Mouse (Mus musculus) gastrocnemius, postnatal 36 days (tissue): ENCODE measurements at regions not wholly inside any gene's neighbourhood (a gene's known extent, or its start where the extent isn't known, plus 50 kb on each side); places are given as distances from the start of the nearest gene placed in this dataset.

Experiments
- DNase-seq, 2 experiments: peaks; one replicate each; pipeline ENCODE4 v3.0.0; 2022
- intact Hi-C: fragments of 180-260 bp; cut with DNase I; formaldehyde crosslinking; loops from one replicate; pipeline ENCODE4 v1.15.1; 2025

DNA sequence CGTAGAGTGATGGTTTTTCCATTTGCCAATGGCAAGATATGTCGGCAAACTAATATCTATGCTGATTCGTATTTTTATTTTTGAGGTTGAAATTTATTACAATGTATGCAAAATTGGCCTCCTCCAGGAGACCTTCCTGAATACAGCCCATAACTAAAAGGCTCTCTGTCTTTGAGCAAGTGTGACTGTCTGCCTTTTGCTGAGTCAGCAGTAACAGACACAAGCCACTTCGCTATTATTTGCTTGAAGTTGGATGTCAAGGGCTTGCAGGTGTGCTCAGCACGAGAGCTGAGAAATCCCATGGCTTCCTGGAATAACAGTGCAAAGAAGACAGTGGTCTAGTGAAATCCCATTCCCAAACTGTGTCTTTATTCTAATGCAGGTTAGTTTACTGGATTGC is 56.9 kb downstream of the Dmrt2 start:
- intact Hi-C loops = no loop called here
- no peak for DNase-seq

DNA sequence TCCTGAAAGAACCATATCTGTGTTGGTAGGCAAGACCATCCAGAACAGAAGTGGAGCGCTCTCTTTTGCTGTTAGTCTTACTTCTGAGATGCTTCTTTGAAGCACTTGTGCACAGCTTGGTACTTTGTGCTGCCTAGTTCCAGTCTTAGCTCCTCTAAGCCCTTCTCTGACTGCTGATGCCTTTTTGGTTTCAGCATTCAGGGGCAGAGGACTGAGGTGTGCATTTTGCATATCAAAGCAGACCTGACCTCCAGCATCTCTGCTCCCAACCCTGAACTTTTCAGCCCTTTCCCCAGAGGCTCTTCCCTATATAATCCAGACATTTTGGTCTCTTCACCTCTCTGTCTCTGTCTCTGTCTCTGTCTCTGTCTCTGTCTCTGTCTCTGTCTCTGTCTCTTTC is 57.4 kb downstream of the Dmrt2 start:
- intact Hi-C loops = no loop called here

DNA sequence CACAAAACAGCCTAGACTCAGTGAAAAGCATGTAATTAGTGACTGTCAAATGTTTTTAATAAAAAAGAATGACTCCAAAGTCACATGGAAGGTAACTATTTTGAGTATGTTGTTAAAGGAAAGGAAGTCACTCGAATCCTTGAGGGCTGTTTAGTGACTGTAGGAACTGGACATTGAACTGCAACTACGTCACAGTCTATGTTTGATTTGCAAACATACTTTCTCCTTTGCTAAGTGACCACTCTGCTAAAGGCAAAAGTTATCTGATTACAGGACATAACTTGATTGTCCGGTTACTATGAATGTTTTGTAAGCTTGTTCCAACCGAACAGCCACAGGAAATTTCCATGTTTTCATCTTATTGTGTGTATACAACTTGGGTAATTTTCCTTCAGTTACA is 106.2 kb downstream of the Dmrt2 start:
- intact Hi-C loops = no loop called here
- no peak for DNase-seq

More for the DNA sequence above, 57.4 kb downstream of the Dmrt2 start:
- no peak for DNase-seq

DNA sequence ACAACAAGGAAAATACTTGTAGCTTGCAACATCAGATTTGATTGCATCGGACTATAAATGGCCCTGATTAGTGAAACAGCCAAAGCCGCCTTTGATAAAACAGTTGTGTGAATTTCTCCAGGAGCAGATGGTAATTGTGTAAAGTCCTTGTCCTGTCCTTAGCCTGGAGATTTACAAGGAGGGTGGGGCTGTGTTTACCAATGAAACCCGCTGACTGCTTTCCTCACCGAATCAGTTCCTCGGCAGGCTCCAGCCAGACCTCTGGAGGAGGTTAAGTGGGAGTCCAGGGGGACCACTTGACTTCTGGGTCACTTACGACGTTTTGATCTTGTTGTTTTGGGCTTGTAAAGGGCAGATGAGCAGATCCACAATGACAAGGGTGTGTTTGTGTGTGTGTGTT is 107.1 kb downstream of the Dmrt2 start:
- intact Hi-C loops = no loop called here
- no peak for DNase-seq

DNA sequence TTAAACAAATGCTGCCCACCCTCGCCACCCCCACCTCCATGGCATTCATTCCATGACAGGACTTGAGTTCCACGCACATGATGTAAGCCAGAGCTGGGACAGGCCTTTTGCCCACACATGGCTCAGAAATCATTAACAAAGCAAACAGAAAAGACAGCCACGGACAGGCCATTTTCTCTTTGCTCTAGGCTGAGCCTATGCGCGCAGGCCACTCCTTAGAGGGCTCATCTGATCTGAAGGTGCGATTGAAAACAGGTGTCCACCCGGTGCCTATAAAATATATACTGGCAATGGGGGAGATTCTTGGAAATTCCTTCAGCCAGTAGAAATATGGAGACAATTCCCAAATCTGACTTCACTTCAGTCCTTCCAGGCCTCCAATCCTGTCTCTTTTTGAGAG is 109.1 kb downstream of the Dmrt2 start:
- intact Hi-C loops = no loop called here

DNA sequence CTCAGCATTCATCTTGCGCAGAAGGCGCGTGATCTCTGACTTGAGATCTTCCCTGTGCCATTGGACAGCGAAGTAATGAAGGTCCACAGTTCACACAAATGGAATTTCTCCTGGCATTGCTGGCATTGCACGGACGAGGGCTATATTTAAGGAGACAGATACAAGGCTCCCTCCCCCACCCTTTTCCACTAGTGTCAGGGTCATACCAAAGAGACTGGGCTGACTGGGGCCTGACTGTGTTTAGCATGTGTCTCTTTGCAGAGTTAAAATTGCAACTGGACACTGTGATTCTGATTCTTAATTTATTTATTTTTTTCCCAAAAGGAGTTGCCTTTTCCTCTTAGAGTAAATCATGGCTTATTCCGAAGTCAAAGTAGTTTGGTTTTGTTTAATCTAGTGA is 130.5 kb downstream of the Dmrt2 start:
- intact Hi-C loops = no loop called here
- DNase-seq = no peak

More for the DNA sequence above, 109.1 kb downstream of the Dmrt2 start:
- no peak for DNase-seq

DNA sequence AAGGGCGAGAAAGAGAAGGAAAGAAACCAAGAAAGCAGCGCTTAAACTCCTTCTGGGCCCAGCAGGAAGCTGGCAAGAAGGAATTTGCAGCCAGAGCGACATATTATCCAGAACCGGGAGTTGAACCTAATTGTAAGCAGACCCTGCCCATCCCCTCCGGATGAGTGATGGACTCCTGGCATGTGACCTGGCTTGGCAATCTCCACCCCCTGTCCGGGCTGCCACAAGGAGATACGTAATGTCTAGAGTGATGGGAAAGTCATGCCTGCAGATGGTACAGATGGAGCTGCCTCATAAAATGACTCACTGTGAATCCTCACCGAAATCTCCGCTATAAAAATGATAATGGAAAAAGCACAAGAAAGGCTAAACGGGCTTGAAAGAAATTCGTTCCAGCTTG is 133.1 kb downstream of the Dmrt2 start:
- DNase-seq = peak in 1 of 2 experiments; percentile 22
- intact Hi-C loops = no loop called here

DNA sequence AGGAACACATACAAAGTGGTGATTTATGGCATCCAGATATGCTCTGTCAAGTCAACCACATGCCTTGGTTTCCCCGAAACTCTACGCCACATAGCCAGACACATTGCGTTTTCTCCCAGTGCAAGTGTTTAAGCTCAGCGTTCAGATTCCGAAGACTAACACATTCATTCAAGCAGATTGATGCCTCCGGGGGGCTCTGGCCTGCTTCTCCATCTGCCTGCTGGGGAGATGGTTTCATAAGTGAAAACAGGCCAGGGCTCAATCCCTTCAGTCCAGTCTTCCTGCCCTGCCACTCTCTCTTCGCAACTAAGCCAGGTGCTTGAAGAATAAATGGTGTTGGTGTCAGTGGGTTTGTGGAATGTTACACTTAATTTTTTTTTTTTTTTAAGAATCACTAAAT is 141.4 kb downstream of the Dmrt2 start:
- DNase-seq = no peak
- intact Hi-C loops = no loop called here

DNA sequence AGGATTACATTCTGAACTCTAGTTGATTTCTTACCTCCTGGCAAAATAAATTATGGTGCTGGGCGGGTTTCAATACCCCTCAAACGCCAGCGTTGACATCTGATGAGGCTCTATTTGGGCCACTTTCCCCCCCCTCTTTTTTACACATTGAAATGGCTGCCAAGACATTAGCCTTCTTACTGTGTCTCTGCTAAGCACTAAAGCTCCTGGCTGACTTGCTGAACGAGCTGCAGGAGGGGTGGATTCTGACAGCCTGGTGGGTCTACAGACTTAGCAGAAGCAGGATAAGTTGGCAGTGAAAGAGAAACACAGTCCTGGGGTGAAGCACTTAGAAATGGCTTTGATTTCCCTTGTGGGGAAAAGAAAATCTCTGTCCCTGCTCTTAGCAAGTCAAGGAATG is 172.9 kb downstream of the Dmrt2 start:
- intact Hi-C loops = no loop called here
- DNase-seq = no peak

DNA sequence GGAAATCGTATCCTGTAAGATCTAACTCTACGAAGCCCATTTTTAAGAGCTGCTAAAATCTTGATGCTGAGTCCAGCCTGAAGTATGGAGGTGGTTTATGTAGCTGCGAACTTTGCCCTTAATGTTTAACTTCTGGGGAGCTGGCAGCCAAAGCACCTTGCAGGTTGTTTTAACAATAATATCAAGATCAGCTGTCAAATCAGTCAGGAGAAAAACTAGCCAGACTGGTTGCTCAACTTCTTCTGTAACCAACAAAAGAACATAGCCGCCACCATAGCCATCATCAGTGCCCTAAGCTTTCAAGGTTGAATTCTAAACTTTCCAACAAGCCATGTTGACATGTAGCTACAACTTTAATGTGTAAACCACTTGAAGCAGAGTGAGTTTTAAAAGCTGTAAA is 184.1 kb downstream of the Dmrt2 start:
- intact Hi-C loops = no loop called here
- DNase-seq = no peak

DNA sequence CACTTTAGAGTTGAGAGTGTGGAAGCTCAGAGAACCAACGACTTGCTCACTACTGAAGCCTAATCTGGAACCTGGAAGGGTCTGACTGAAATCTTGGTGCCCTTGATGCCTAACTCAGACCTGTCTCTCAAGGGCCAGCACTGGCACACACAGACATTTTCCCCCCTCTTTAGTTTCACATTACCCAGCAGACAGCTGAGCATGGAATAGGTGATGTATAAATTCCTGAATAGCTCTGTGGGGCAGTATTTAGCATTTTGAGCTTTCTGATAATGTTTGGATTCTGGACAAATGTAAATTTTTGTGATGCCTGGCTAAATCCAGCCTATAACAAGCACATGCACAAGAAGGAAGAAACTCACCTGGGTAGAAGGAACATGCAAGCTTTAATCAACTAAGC is 191.1 kb downstream of the Dmrt2 start:
- no peak for DNase-seq
- intact Hi-C loops = no loop called here

DNA sequence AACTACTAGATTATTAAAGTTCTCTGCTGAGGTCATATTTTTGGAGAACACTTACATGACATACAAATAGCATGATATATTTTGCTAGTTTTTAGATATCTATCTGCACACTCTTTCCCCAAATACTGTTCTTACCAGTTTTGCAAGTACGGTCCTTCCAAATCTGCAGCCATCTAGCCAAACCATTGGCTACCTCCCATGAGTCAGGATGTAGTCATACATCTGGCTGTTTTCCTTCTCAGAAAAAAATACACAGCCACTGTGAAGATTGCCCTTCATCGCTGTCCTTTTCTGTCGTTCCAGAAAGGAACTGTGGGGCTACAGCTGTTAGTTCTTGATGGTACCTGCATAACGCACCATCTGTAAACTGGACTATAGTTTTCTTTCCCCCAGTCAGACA is 234.5 kb downstream of the Dmrt2 start:
- DNase-seq = peak in 1 of 2 experiments; percentile 6
- intact Hi-C loops = no loop called here

DNA sequence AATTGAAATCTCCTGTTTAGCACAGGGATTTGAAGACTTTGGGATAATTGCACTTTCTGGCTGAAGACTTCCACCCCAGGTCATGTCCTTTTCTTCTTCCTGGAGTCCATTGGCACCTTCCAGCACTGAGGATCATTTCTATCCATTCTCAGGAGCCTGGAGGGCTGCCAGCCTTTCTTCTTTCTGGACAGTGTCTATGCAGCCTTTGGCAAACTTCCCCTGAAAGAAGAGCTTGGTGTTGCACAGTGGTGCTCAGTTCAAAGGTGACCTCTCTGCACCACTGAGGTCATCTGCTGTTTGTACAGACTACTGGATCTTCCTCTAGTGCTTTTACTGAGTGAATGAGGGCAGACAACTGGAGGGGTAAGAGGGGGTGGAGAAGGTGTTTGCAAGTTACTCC is 249.8 kb downstream of the Dmrt2 start:
- DNase-seq = peak in 1 of 2 experiments; percentile 6
- intact Hi-C loops = no loop called here

DNA sequence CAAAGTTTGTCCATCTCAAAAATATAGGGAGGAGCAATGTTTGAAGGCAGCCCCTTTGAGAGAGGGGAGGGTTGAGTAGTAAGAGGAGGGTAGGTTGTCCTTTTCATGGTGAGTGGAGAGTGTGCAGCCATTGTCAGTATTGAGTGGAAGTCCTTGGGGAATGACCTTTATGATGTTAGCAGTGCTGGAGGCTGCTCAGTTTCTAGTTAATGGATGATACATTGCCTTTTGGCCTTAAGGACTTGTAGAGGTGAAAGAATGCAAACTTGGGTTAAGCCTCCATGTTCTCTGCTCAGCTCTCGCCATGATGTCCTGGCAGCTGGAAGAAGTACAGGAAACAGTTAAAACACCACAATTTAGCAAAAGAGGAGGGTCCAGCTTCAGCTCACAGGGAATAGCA is 250.6 kb downstream of the Dmrt2 start:
- intact Hi-C loops = no loop called here
- no peak for DNase-seq

DNA sequence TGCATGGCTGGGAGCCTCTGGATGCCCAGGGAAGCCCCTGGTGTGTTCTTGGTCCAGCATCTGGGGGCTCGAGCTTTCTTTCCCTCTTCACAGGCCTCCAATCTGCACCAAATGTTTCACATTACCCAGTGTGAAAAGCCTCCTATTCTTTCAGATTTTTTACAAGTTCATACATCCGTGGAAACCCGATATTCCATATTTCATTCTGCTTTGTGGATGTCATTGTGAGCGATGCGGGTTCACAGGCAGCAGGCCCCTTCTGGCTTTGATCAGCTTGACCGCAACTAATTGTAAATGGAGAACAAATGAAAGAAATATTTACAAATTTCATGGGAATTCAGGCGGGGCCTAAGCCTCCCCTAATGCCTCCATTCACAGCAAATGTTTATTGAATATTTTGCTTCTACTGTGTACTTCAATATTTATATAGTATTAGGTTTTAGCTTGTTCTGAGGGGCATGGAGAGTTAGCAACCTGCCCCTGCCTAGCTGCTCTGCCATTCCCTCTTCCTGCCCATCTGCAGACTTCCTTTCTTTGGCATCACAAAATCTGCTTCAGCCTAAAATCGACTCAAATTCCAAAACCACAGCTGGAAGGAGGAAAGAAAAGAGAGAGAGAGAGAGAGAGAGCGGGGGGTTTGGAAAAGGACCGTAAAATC is 251.6 kb downstream of the Dmrt2 start:
- no peak for DNase-seq
- intact Hi-C loops = no loop called here

DNA sequence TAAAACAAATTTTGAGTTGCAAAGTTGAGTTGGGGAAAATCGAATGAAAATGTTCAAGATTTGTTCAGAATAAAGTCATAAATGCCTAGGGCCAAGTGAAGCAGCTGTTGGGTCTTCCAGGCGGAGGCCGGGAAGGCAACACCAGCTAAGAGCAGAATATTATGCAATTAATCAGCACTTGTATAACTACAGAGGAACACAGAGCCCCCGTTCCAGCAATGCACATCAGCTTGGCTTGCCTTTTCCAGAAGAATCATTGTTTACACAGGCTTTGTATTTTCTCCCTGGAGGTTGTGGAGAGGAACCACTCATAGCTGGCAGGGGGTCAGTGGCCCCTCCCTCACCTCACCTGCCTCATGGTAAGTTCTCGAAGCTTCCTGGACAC is 252.2 kb downstream of the Dmrt2 start:
- intact Hi-C loops = no loop called here
- peak; percentile 33 to 38 for DNase-seq

DNA sequence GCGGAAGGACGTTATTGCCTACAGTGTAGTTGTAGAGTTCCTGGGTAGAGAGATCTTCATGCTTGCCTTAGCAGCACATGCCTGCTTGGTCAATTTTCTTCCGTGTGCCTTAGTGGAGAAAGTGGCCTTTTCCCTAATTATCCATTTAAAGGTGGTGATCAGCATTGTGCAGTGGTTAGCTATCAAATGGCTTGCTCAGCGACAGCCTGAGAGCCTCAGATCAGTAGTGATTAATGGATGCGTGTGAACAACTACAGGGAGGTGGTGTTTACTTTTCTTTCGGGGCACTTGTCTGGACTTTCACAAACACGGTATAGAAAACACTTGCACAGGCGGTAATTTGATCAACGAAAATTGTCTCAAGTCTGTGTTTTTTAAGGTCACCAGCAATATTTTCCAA is 255.0 kb downstream of the Dmrt2 start:
- no peak for DNase-seq
- intact Hi-C loops = no loop called here

DNA sequence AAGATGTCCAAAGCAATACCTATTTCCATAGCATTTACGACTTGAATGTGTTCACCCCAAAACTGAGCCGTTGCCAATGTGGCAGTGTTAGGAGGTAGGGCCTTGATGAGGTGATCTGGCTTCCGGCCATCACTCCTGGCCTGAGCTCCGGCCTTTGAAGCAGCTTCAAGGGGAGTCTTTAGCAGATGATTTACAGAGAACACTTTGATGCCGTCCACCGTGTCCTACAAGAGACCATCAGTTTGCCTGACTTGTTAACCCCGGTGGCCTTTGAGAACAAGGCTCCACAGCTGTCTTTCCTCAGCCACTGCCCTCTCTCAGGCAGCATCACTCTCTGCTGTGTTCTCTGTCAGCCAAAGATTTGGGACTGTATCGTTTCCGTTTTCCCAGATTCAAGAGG is 265.1 kb downstream of the Dmrt2 start:
- DNase-seq = no peak
- intact Hi-C loops = no loop called here

DNA sequence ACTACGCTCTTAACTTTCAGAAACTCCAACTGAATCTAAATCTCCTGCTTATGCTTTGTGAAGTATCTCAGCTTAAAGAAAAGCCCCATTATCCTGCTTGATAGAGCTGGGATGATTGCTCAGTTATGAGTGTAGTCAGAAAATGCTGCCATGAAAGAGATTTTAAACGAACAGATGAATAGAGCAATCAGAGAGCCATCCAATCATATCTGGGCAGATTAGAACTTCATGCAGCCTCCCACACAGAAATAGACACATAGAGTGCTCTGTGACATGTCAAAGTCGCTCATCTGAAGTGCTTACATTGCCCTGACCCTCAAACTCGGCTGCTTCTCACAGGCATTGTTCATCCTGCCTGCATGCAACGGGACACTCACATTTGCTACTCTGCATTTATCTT is 299.0 kb downstream of the Dmrt2 start:
- intact Hi-C loops = no loop called here
- no peak for DNase-seq

DNA sequence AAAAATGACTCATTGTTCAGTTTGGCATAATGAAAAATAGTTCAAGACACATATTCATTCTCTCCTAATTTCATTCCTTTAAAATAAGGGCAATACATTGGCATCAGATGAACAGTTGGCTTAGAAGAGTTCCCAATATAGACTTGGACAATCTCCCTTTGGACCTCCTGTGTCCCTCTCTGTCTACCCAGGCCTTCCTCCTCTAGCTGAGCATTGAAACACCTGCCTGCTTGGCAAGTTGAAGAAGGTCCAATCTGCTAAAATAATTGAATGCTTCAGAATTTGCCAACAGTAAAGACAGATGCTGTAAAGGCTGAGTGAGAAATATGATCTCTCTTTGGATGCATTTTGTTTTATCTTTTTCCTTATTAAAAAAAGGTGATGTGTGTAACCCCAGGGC is 303.0 kb downstream of the Dmrt2 start:
- DNase-seq = no peak
- intact Hi-C loops = no loop called here

DNA sequence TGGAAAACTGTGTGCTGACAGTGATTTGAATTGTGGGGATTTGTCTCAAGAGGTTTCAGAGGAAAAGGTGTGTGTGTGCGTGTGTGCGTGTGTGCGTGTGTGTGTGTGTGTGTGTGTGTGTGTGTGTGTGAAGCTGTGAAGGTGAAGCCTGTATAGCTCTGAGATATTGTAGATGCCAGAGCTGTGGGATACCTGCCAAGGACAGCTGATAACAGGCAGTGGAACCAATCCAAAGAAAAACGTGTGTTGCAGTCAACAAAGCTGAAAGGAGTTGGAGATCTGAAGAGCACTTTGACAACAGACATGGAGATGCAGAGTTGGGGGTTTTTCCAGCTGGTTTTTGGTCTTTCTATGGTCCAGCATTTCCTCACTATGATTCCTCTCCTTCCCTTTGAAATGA is 308.1 kb downstream of the Dmrt2 start:
- intact Hi-C loops = no loop called here
- no peak for DNase-seq

DNA sequence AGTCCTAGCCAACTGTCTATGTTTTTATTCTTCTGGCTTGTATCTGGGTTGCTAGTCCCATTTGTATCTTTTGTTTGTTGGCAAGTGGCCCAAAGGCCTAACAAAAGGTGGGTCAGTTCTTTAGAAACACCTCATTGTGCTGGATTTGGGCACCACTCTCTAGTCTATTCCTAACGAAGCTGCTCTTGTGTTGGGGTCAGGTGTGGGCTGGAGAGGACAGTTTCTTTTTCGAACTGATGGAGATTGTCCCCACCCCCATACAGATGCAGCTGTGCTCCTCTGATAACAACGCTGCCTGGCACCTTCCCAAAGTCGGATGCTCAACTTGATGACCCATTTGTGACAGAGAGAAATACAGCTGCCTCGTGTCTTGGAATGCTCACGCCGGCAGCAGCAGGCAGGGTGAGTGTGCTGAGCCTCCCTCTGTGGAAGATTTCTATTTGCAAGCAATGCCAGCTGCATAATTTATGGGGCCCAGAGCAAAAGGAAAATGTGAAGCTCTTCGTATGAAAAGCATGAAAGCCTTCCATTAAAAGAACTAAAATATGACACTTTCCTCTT is 342.5 kb downstream of the Dmrt2 start:
- DNase-seq = peak; percentile 7 to 14

DNA sequence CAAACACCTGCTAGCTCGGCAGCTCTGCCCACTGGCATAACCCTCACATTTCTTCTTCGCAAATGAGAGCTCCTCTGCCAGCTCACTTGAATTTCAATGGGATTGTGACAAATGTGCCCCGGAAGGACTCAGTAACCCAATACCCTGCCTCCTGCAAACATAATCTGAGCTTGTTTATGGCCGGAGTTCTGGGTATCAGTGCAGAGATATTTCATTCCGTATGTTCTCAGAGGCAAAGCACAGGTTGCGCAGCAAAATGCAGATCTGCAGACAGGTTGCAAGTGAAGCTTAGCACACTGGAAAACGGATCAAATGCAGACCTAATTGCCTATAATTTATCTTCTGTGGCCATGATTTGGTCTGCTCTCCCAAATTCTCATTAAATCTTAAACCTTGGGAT is 348.9 kb downstream of the Dmrt2 start:
- intact Hi-C loops = loop anchor here (10.0 kb wide), 1 partner anchor 336 kb away; no protein-coding TSS in a partner anchor
- DNase-seq = no peak

More for the DNA sequence above, 342.5 kb downstream of the Dmrt2 start:
- intact Hi-C loops = no loop called here
